15 mouse cellular contexts compared by ENCODE assay signal in genomic region chr14:25600951-25601350, GRCm38 (mm10).
DNase-seq lines count a peak whose midpoint lies in the region; ATAC-seq and TF ChIP-seq lines count a peak whose summit lies in the region.
"Had no signal": no experiment of that assay in that cellular context is flagged by ENCODE, and none has a peak within 500 bp of the region (broad histone marks: within the 10 kb centered on the region; RNA-seq: fewer than 3 reads in every experiment).

No protein-coding gene starts in this region.

- H3K9me3 ChIP-seq in hindbrain, embryonic 12.5 days (replicated peaks): no peaks in the 10 kb centered on the region
- no peaks in the 10 kb centered on the region for H3K9me3 ChIP-seq in hindbrain, embryonic 11.5 days (ENCODE audit: control insufficient read depth, low read length)
- no peaks in the 10 kb centered on the region for H3K9me3 ChIP-seq in midbrain, embryonic 15.5 days
- H3K9me3 ChIP-seq in midbrain, postnatal 0 days (ENCODE audit: low read length): no peaks in the 10 kb centered on the region
- H3K9me3 ChIP-seq in hindbrain, postnatal 0 days (ENCODE audit: low read length): no peaks in the 10 kb centered on the region
- H3K9me3 ChIP-seq: heart, embryonic 15.5 days had no signal

- no peak overlapping the region for H3K4me3 ChIP-seq in hindbrain, embryonic 12.5 days
- no peak overlapping the region for H3K4me3 ChIP-seq in hindbrain, embryonic 11.5 days (ENCODE audit: low read depth, low read length)
- H3K4me3 ChIP-seq in midbrain, embryonic 15.5 days: no peak overlapping the region
- H3K4me3 ChIP-seq in midbrain, postnatal 0 days (ENCODE audit: low read depth, low read length): no peak overlapping the region
- no peak overlapping the region for H3K4me3 ChIP-seq in hindbrain, postnatal 0 days (ENCODE audit: low read length)
- H3K4me3 ChIP-seq: heart, embryonic 15.5 days; myocyte had no signal

- 55% methylated on average over 2 of the region's 2 CpGs for WGBS in hindbrain, embryonic 12.5 days
- WGBS in hindbrain, embryonic 11.5 days: 72% methylated on average over 2 of the region's 2 CpGs
- 70% methylated on average over 2 of the region's 2 CpGs for WGBS in midbrain, embryonic 15.5 days
- 68% methylated on average over 2 of the region's 2 CpGs for WGBS in midbrain, postnatal 0 days
- 51% methylated on average over 2 of the region's 2 CpGs for WGBS in hindbrain, postnatal 0 days

- H3K27me3 ChIP-seq in hindbrain, embryonic 12.5 days: no peaks in the 10 kb centered on the region
- no peaks in the 10 kb centered on the region for H3K27me3 ChIP-seq in hindbrain, embryonic 11.5 days (ENCODE audit: control insufficient read depth, insufficient read depth, low read length)
- H3K27me3 ChIP-seq in midbrain, embryonic 15.5 days (replicated peaks): no peaks in the 10 kb centered on the region
- H3K27me3 ChIP-seq in midbrain, postnatal 0 days (ENCODE audit: insufficient read depth, low read length): no peaks in the 10 kb centered on the region
- no peaks in the 10 kb centered on the region for H3K27me3 ChIP-seq in hindbrain, postnatal 0 days (ENCODE audit: insufficient read depth, low read length)
- H3K27me3 ChIP-seq: CH12.LX; heart, embryonic 15.5 days had no signal

- no peak for DNase-seq in hindbrain, embryonic 11.5 days (ENCODE audit: low spot score)
- DNase-seq in midbrain, postnatal 0 days (ENCODE audit: low spot score): no peak
- no peak for DNase-seq in hindbrain, postnatal 0 days (ENCODE audit: low spot score)
- DNase-seq in layer of hippocampus, postnatal 14 days (ENCODE audit: low spot score in 2 of 2): no peak
- DNase-seq in T-cell, adult 2 months (ENCODE audit: low spot score): no peak
- DNase-seq: adrenal gland, postnatal 36 days; cerebellum, adult 8-10 months; kidney, postnatal 4 days; retina, postnatal 1 day; thymus, postnatal 36 days had no signal

- H3K4me1 ChIP-seq in hindbrain, embryonic 12.5 days: peaks cover 56% of the 10 kb centered on the region
- peaks cover 20% of the 10 kb centered on the region for H3K4me1 ChIP-seq in hindbrain, embryonic 11.5 days (replicated peaks; ENCODE audit: control insufficient read depth, insufficient read depth, low read length)
- peaks cover 52% of the 10 kb centered on the region for H3K4me1 ChIP-seq in midbrain, embryonic 15.5 days
- 0 out of 2 replicates have a peak, but pooled peaks cover 3% of the 10 kb centered on the region for H3K4me1 ChIP-seq in midbrain, postnatal 0 days (ENCODE audit: insufficient read depth, low read length)
- H3K4me1 ChIP-seq in hindbrain, postnatal 0 days (ENCODE audit: insufficient read depth, low read length): peaks cover 25% of the 10 kb centered on the region

- no peak overlapping the region for H3K4me2 ChIP-seq in hindbrain, embryonic 12.5 days (replicated peaks)
- no peak overlapping the region for H3K4me2 ChIP-seq in hindbrain, embryonic 11.5 days (replicated peaks; ENCODE audit: low read depth, low read length)
- no peak overlapping the region for H3K4me2 ChIP-seq in midbrain, embryonic 15.5 days
- H3K4me2 ChIP-seq in midbrain, postnatal 0 days (ENCODE audit: low read depth, low read length, poor library complexity, severe bottlenecking): no peak overlapping the region
- no peak overlapping the region for H3K4me2 ChIP-seq in hindbrain, postnatal 0 days (ENCODE audit: low read depth, low read length)
- H3K4me2 ChIP-seq: heart, embryonic 15.5 days had no signal

- H3K36me3 ChIP-seq in hindbrain, embryonic 12.5 days: peaks cover 23% of the 10 kb centered on the region
- H3K36me3 ChIP-seq in hindbrain, embryonic 11.5 days (ENCODE audit: control insufficient read depth, insufficient read depth, low read length): no peaks in the 10 kb centered on the region
- 0 out of 2 replicates have a peak, but pooled peaks cover 5% of the 10 kb centered on the region for H3K36me3 ChIP-seq in midbrain, embryonic 15.5 days (replicated peaks)
- H3K36me3 ChIP-seq in midbrain, postnatal 0 days (ENCODE audit: insufficient read depth, low read length): 0 out of 2 replicates have a peak, but pooled peaks cover 8% of the 10 kb centered on the region
- H3K36me3 ChIP-seq in hindbrain, postnatal 0 days (ENCODE audit: insufficient read depth, low read length): no peaks in the 10 kb centered on the region

- H3K9ac ChIP-seq in hindbrain, embryonic 12.5 days: no peak overlapping the region
- H3K9ac ChIP-seq in hindbrain, embryonic 11.5 days (ENCODE audit: low read depth, low read length): no peak overlapping the region
- H3K9ac ChIP-seq in midbrain, embryonic 15.5 days: no peak overlapping the region
- H3K9ac ChIP-seq in midbrain, postnatal 0 days (replicated peaks; ENCODE audit: low read length, poor library complexity, severe bottlenecking): no peak overlapping the region; the same call in 1 of the 2 replicates
- no peak overlapping the region for H3K9ac ChIP-seq in hindbrain, postnatal 0 days (replicated peaks; ENCODE audit: low read length)
- H3K9ac ChIP-seq: heart, embryonic 15.5 days had no signal

- TF ChIP-seq CTCF in midbrain, postnatal 0 days (IDR thresholded peaks at IDR 0.05): no peak
- TF ChIP-seq CTCF in hindbrain, postnatal 0 days (IDR thresholded peaks at IDR 0.05; ENCODE audit: low read depth): no peak

- ATAC-seq in hindbrain, embryonic 12.5 days (ENCODE audit: low FRiP score): no peak
- ATAC-seq in hindbrain, embryonic 11.5 days (ENCODE audit: low FRiP score): no peak
- no peak for ATAC-seq in midbrain, embryonic 15.5 days (replicated peaks)
- no peak for ATAC-seq in midbrain, postnatal 0 days (ENCODE audit: low FRiP score)
- ATAC-seq in hindbrain, postnatal 0 days: peak; percentile 15; the same call in 1 of the 2 replicates

- H3K27ac ChIP-seq in hindbrain, embryonic 12.5 days: peak overlapping the region; percentile 30; the same call in 1 of the 2 replicates
- H3K27ac ChIP-seq in hindbrain, embryonic 11.5 days (ENCODE audit: low read depth, low read length): no peak overlapping the region
- H3K27ac ChIP-seq in midbrain, embryonic 15.5 days: peak overlapping the region; percentile 2; the same call in 1 of the 2 replicates
- no peak overlapping the region for H3K27ac ChIP-seq in midbrain, postnatal 0 days (ENCODE audit: low read depth, low read length)
- H3K27ac ChIP-seq in hindbrain, postnatal 0 days: peak overlapping the region; percentile 15; the same call in 1 of the 2 replicates

Comparison
In these comparisons a context has a peak if more than half of its experiments do, and no peak if none do; other contexts are left out.
1. H3K27ac ChIP-seq: peak in hindbrain, embryonic 12.5 days (single experiment), midbrain, embryonic 15.5 days (single experiment) and hindbrain, postnatal 0 days (single experiment); none in hindbrain, embryonic 11.5 days (single experiment) and midbrain, postnatal 0 days (single experiment).